Mouse (Mus musculus) erythroblast, embryonic 14.5 days (primary cell): ENCODE measurements around the gene Cdc20.

Experiments used
- GATA1 ChIP-seq: IDR thresholded peaks from 2 replicates; pipeline ENCODE4 v1.6.1; 2012; ENCODE audit warnings: low read length, inconsistent platforms, mixed read lengths
- TAL1 ChIP-seq: IDR thresholded peaks from 3 replicates; pipeline ENCODE4 v1.6.1; 2012; ENCODE audit warnings: low read length, inconsistent platforms, mixed read lengths

- TF ChIP-seq GATA1 (no peak), TAL1 (no peak)
These were observed 53.9 kb downstream of the Cdc20 start for GRCm38 (mm10) chr4:118383271-118383670.
